Comparison of ENCODE assay signal across 24 mouse cellular contexts in the genomic region with DNA sequence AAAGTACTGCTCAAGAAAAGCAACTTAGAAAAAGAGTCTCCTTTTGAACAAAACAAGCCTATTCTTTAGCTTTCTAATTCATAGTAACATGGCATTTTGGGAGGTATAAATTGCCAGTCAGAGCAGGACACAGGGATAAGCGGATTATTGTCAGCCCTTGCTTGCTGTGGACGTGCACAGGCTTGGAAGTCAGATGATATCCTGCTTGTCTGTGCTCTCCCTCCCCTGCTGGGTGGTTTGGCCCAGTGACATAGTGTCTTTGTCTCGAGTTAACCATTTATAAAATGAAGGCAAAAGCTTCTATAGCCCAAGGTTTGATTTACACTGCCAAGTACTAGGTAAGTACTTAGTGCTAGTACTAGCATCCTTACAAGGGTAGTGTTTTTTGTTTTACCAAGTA.
A peak's percentile ranks its signal among the peaks of the same experiment; 100 is the strongest.
DNase-seq lines count a peak whose midpoint lies in the region; ATAC-seq lines count a peak whose summit lies in the region.
"Had no signal": no experiment of that assay in that cellular context is flagged by ENCODE, and none has a peak within 500 bp of the region (broad histone marks: within the 10 kb centered on the region; RNA-seq: fewer than 3 reads in every experiment).

No protein-coding gene starts in this region.

- no peaks in the 10 kb centered on the region for H3K4me1 ChIP-seq in kidney, embryonic 15.5 days
- H3K4me1 ChIP-seq: embryonic facial prominence, embryonic 12.5 days; heart, embryonic 12.5 days; limb, embryonic 10.5 days; limb, embryonic 15.5 days; liver, embryonic 13.5 days had no signal

- ATAC-seq in kidney, embryonic 15.5 days (replicated peaks; ENCODE audit: low FRiP score) = no peak
- ATAC-seq: forebrain, embryonic 16.5 days; intestine, postnatal 0 days had no signal

- H3K27ac ChIP-seq in kidney, embryonic 15.5 days = no peak overlapping the region
- H3K27ac ChIP-seq: embryonic facial prominence, embryonic 12.5 days; heart, adult 2 months; hindbrain, embryonic 14.5 days; limb, embryonic 10.5 days; limb, embryonic 15.5 days; liver, embryonic 13.5 days had no signal

- DNase-seq in cerebellum, postnatal 10 days = peak; percentile 23 to 51
- DNase-seq in cerebellum, adult 11 months = no peak
- DNase-seq in kidney, adult 9 months = peak; percentile 32
- DNase-seq in Muller cell, postnatal 12 days (ENCODE audit: inconsistent ontology term) = peak; percentile 50
- peak; percentile 35 for DNase-seq in retina, postnatal 1 day
- DNase-seq in lung, adult 18-20 months = no peak
- DNase-seq: adrenal gland, adult 8-10 months; cerebellum, adult 9-11 months; heart, adult 2 months; kidney, postnatal 4 days; liver, embryonic 13.5 days; lung, embryonic 14.5 days; lung, postnatal 14 days; thymus, adult 2 months; thymus, postnatal 4 days had no signal

- H3K4me2 ChIP-seq in kidney, embryonic 15.5 days = no peak overlapping the region
- H3K4me2 ChIP-seq: embryonic facial prominence, embryonic 12.5 days; heart, embryonic 12.5 days; hindbrain, embryonic 14.5 days; limb, embryonic 15.5 days; liver, embryonic 13.5 days; lung, embryonic 14.5 days had no signal

- no peaks in the 10 kb centered on the region for H3K9me3 ChIP-seq in kidney, embryonic 15.5 days (replicated peaks)
- H3K9me3 ChIP-seq: embryonic facial prominence, embryonic 12.5 days; heart, embryonic 12.5 days; limb, embryonic 10.5 days; limb, embryonic 15.5 days; liver, embryonic 13.5 days had no signal

- H3K9ac ChIP-seq in kidney, embryonic 15.5 days = no peak overlapping the region
- H3K9ac ChIP-seq: embryonic facial prominence, embryonic 12.5 days; heart, embryonic 12.5 days; hindbrain, embryonic 14.5 days; limb, embryonic 15.5 days; liver, embryonic 13.5 days; lung, embryonic 14.5 days had no signal

- H3K27me3 ChIP-seq in kidney, embryonic 15.5 days = no peaks in the 10 kb centered on the region
- H3K27me3 ChIP-seq: CH12.LX; embryonic facial prominence, embryonic 12.5 days; heart, embryonic 12.5 days; limb, embryonic 15.5 days; liver, embryonic 13.5 days had no signal

- WGBS in kidney, embryonic 15.5 days = 50% methylated on average over 3 of the region's 3 CpGs

- no peak overlapping the region for H3K4me3 ChIP-seq in kidney, embryonic 15.5 days (replicated peaks)
- H3K4me3 ChIP-seq: embryonic facial prominence, embryonic 12.5 days; heart, adult 2 months; heart, embryonic 12.5 days; limb, embryonic 10.5 days; limb, embryonic 15.5 days; liver, embryonic 13.5 days had no signal

- H3K36me3 ChIP-seq in kidney, embryonic 15.5 days = no peaks in the 10 kb centered on the region
- H3K36me3 ChIP-seq: embryonic facial prominence, embryonic 12.5 days; heart, embryonic 12.5 days; limb, embryonic 10.5 days; limb, embryonic 15.5 days; liver, embryonic 13.5 days had no signal

Comparison
In these comparisons a context has a peak if more than half of its experiments do, and no peak if none do; other contexts are left out.
1. DNase-seq: peak in cerebellum, postnatal 10 days (2 of 2), kidney, adult 9 months (single experiment), Muller cell, postnatal 12 days (single experiment) and retina, postnatal 1 day (single experiment); none in cerebellum, adult 11 months (single experiment) and lung, adult 18-20 months (0 of 2).